Mouse (Mus musculus) C2C12 (cell line): ENCODE measurements at regions not wholly inside any gene's neighbourhood (a gene's known extent, or its start where the extent isn't known, plus 50 kb on each side); places are given as distances from the start of the nearest gene placed in this dataset.

Source experiments
- CEBPB ChIP-seq: IDR thresholded peaks from one replicate; pipeline ENCODE4 v1.6.1; 2011; ENCODE audit warnings: low read depth, mild to moderate bottlenecking, control low read depth, moderate library complexity
- CTCF ChIP-seq: IDR thresholded peaks from one replicate; pipeline ENCODE4 v1.5.1; 2011; ENCODE audit not compliant: control insufficient read depth, insufficient read depth, insufficient read length
- FOSL1 ChIP-seq: IDR thresholded peaks from one replicate; pipeline ENCODE4 v1.8.0; 2011; ENCODE audit warnings: mild to moderate bottlenecking, low read length; ENCODE audit not compliant: poor library complexity, insufficient read depth, severe bottlenecking
- MAX ChIP-seq: IDR thresholded peaks from one replicate; pipeline ENCODE4 v1.6.1; 2011; ENCODE audit warnings: mild to moderate bottlenecking, control low read depth
- MYOG ChIP-seq: IDR thresholded peaks from one replicate; pipeline ENCODE4 v1.6.1; 2011; ENCODE audit not compliant: control insufficient read depth, insufficient read length; ENCODE audit errors: extremely low read depth
- USF1 ChIP-seq: IDR thresholded peaks from one replicate; pipeline ENCODE4 v1.6.1; 2011; ENCODE audit warnings: low read depth, mild to moderate bottlenecking, control low read depth, moderate library complexity

DNA sequence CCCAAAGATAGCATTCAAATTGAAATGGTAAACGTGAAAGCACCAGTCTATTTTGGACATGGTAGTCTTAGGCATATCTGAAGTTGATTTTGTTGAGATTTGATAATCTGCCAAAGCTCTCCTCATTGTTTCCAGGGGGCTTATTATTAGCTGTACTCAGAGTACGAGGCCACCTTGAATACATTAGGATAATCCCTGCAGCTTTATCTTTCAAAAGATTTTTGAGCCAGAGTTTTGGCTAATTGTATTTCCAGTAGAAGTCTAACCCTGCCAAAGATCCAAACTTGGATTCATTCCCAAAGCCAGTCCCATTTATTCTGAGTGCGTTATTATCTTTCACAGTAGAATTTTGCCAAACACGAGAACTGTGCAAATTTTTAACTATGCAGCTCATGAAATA is 138.4 kb upstream of the Ddit4l start:
- TF ChIP-seq MYOG, result no peak
- no peak for TF ChIP-seq CEBPB
- no peak for TF ChIP-seq USF1
- no peak for TF ChIP-seq CTCF
- no peak for TF ChIP-seq MAX
- no peak for TF ChIP-seq FOSL1
